Mouse (Mus musculus): ENCODE measurements around the gene Acadvl.

Acadvl gene

DNA sequence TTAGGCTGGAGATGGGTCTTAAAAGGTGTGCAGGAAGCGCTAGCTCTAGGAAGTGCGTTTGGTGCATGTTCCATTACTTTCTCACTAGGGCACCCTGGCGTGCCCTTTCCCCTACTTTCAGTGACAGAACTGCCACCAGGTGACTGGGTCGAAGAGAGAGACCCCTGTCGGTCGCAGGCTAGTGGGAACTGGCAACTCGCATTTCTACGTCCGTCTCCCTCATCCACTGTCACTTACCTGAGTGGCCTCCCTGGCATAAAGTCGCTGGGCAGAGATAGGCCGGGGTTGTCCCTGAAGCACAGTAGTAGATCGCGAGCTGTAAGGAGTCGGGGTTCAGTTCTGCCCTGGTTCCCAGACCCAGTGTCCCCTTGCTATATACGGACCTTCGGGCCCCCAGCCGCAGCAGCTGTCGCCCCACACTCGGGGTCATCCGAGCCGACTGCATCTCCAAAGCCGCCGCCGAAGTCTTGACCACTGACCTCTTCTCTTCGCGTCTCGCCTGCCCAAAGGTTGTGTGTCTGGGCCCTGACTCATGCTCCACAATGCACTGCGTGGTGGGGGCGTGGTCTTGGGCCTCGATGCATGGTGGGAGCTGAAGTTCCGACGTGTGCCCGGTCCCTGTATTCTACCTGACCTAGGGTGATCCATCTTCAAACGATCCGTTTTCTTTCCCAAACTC, at the start of gene Acadvl:
TSS of gene Acadvl (minus strand) at position 532 of the 679 bp plus-strand sequence.
- peak; percentile 78 to 83 for DNase-seq (ENCODE audit: low spot score in 2 of 2)

DNA sequence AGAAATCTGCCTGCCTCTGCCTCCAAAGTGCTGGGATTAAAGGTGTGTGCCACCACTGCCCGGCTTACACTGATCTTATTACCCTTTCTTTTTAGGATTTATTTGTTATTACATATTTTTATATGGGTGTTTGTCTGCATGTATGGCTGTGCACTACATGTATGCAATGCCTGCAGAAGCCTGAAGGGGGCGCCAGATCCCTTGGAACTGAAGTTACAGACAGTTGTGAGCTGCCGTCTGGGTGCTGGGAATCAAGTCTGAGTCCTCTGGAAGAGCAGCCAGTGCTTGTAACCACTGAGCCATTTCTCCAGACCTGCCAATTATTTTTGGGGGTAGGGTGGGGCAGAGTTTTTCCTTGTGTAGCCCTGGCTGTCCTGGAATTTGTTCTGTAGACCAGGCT, 47.8 kb upstream of the Acadvl start:
- DNase-seq (ENCODE audit: low spot score in 2 of 2), result no peak

DNA sequence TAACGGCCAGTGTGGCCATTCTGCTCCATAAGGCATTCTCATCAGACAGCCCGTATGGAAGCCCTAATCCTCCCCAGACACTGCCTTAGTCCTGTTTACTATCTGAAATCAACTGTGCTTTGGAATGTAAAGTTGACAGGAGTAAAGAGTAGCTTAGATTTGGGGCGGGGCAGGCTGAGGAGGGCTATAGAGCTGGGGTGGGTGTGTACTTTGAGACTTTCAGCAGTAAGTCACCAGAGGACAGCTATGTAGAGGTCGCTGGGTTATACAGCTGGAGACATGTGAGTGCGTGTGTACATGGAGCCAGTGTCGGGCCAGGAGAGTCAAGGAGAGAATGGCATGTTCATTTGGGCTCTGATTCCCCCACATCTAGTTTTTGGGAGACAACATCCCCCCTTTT, 44.7 kb upstream of the Acadvl start:
- DNase-seq (ENCODE audit: low spot score in 2 of 2), result no peak

- DNase-seq (ENCODE audit: low spot score in 2 of 2), result no peak
These were observed 42.6 kb upstream of the Acadvl start for GRCm38 (mm10) chr11:70057805-70058204.

DNA sequence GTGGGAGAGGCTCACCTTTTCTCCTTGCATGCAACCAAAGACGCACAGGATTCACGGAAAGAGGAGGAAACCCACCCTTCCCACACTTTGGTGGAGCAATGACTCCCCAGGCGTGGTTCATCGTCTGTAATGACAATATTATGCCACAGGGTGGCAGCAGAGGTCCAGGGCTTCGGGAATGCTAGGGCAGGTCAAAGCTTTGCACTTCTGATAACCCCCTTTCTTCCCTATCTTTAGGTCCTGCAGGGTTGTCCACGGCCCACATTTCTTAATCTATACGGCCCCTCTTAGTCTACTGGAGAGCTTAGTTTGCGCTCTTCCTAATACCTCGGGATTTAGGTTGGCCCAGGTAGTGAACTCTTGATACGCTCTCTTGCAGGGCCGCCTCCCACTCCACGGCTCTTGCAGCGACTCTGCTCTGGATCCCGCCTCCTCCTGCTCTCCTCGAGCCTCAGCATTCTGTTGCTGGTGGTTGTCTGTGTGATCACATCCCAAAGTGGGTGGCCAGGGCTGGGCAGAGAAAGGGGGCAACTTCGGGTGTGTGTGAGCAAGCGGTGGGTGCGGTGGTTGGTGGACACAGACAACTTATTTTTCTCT, 40.5 kb upstream of the Acadvl start:
- peak; percentile 48 to 82 for DNase-seq (ENCODE audit: low spot score in 2 of 2)

- DNase-seq (ENCODE audit: low spot score in 2 of 2), result no peak
These were observed 38.8 kb upstream of the Acadvl start, which contains the start of gene Asgr1 for GRCm38 (mm10) chr11:70053898-70054570. Gene Asgr1, plus strand, starts transcription at chr11:70054085.

DNA sequence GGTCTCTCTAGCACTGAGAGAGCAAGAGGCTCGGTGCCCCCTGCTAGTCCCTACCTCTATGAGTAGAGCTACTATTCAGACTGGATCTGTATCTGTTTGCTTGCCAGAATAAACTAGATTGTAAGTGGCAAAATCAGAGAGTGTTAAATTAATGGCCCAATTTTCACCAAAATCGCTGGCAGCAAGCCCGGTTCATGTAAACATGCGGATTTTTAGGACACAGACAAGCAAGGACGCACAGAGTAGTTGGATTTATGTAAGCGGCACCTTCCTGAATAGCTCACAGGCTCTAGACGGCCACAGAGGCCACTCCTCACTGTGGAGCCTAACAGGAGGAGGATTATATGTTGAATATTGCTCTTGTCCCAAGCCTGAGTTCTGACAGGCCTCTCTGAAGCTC, 37.9 kb upstream of the Acadvl start:
- DNase-seq (ENCODE audit: low spot score in 2 of 2), result no peak

GRCm38 (mm10) chr11:70049816-70050215, 34.6 kb upstream of the Acadvl start:
- DNase-seq (ENCODE audit: low spot score in 2 of 2), result peak in 1 of 2 experiments; percentile 39

DNA sequence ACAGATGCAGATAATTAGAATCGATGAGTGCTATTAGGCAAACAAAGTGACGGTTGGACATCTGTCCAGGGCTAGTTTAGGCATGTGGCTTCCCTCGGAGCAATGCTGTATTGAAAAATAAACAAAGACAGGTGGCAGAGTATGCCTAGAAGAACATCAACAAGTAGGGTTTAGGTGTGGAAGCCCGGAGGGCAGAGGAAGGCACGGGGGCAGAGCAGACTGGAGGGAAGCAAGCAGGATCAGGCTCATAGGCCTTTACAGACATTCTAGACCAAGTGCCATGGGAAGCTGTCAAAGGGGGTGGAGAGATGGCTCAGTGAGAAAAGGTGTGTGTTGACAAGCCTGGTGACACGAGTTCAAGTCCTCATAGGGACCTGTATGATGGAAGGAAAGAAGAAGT, 34.2 kb upstream of the Acadvl start:
- no peak for DNase-seq (ENCODE audit: low spot score in 2 of 2)

DNA sequence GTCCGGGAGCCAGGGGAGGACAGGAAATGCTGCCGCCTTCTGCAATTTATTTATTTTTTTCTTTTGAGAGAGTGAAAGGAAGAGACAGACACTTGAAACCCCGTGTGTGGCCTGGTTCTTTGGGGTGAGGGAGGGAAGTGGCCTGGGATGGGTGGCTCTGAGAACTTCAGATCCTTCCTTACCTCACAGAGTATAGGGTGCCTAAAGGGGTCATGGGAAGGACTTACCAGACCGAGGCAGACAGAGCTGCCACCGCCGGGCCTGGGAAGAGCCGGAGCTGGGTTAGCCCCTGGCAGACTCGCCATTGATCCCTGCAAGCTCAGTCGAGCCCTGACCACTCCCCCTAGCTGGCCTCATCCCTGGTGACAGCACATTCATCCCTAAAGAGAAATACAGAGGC, 30.2 kb upstream of the Acadvl start:
- DNase-seq (ENCODE audit: low spot score in 2 of 2), result no peak

DNA sequence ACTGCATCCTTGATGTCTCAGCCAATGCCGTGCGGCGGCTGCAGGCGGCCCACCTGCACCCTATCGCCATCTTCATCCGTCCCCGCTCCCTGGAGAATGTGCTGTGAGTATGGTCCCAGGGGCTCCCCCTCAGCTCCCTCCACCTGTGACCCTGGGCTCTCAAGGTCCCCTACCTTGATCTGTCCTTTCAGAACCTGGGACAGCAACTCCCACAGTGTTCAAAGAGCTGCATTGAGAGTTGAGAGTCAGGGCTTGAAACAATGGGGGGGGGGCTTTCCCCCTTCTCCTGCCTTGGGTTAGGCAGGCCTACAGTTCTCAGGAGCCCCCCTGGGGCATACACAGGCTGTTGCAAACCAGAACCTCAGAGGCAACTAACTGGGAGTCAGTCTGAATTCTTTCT, 28.5 kb upstream of the Acadvl start:
- no peak for DNase-seq (ENCODE audit: low spot score in 2 of 2)

DNA sequence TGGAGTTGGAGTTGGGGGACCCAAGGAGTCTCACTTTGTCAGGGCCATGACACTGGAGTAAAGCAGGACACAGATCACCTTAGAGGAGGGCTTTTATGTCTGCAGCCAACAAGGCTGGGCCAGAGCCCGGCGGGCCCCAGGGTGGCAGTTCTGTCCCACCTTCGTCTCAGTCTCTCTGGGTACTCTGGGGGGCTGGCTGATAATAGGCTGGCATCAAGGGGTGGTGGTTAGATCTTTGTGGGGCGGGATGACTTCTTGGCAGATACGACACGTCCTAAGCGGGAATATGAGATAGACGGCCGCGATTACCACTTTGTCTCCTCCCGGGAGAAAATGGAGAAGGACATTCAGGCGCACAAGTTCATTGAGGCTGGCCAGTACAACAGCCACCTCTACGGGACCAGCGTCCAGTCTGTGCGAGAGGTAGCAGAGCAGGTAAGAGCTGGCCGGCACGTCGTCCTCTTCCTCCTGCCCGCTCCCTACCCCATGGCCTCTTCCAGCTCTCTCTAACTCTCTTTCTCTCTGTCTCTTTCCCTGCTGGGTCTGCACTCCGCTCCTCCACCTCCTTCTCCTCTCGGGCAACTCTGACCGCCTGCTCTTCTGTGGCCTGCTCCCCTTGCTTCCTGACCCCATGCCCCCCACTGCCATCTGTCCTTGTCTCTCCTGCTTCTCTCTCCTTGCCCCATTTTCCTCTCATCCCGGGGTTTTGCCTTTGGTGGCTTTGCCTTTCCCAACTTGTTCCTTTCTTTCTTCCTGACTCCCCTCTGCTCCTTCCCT, 27.3 kb upstream of the Acadvl start:
- no peak for DNase-seq (ENCODE audit: low spot score in 2 of 2)

- DNase-seq (ENCODE audit: low spot score in 2 of 2), result no peak
These were observed 25.0 kb upstream of the Acadvl start for GRCm38 (mm10) chr11:70040184-70040583.

- no peak for DNase-seq (ENCODE audit: low spot score in 2 of 2)
These were observed 24.4 kb upstream of the Acadvl start for GRCm38 (mm10) chr11:70039631-70040030.

DNA sequence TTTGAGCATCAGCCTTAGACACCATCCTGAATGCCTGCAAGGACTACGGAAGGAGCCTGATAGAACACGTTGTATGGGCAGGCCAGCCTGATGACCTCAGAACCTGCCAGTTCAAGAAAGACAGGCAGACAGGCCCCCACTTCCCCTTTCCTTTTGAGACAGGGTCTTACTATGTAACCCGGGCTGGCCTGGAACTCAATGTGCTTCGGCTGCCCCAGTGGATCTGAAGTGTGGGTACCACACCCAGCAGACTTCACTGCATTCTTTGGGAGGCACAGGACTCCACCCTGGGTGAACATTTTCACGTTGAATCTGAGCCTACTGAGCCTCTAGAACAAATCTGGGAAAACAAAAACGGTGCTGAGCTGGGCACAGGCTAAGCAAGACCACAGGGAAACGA, 23.0 kb upstream of the Acadvl start:
- DNase-seq (ENCODE audit: low spot score in 2 of 2), result no peak

GRCm38 (mm10) chr11:70031321-70031670, 16.1 kb upstream of the Acadvl start:
- DNase-seq (ENCODE audit: low spot score in 2 of 2), result no peak

GRCm38 (mm10) chr11:70030651-70031320, 15.6 kb upstream of the Acadvl start:
- no peak for DNase-seq (ENCODE audit: low spot score in 2 of 2)

- DNase-seq (ENCODE audit: low spot score in 2 of 2), result no peak
These were observed 14.8 kb upstream of the Acadvl start for GRCm38 (mm10) chr11:70029829-70030550.

- peak; percentile 52 to 59 for DNase-seq (ENCODE audit: low spot score in 2 of 2)
These were observed 14.1 kb upstream of the Acadvl start for GRCm38 (mm10) chr11:70029130-70029801.

GRCm38 (mm10) chr11:70028401-70029129, 13.4 kb upstream of the Acadvl start:
- DNase-seq (ENCODE audit: low spot score in 2 of 2), result no peak
